Mouse (Mus musculus) megakaryocyte, embryonic 14.5 days (primary cell): ENCODE results near the gene Cd101.

Source experiments
- FLI1 ChIP-seq: IDR thresholded peaks from 2 replicates; pipeline ENCODE4 v1.6.1; 2012; ENCODE audit warnings: low read length, inconsistent platforms, mixed read lengths
- GATA1 ChIP-seq: IDR thresholded peaks from 3 replicates; pipeline ENCODE4 v1.6.1; 2012; ENCODE audit warnings: mixed read lengths, low read length, inconsistent platforms, borderline replicate concordance

GRCm38 (mm10) chr3:101073384-101073783 is 44.0 kb upstream of the Cd101 start:
- TF ChIP-seq GATA1 (no peak), FLI1 (no peak)
